Mouse (Mus musculus) left cerebral cortex, adult 6 months (tissue): ENCODE data around the gene Usp54. TPM values are rescaled to one million over a fixed set of nuclear protein-coding genes. Genes with fewer than 3 reads are reported as not detected.

ENCODE experiments used
- long read RNA-seq, 2 experiments: library from polyadenylated mRNA; unstranded; transcript quantifications; one replicate each; pipeline ENCODE4 v2.0.0; 2019 to 2020
- polyA plus RNA-seq: library from polyadenylated mRNA; unstranded; fragments of <200 nt; fragmentation: Nextera tagmentation; gene quantifications from 2 replicates; pipeline ENCODE4 v1.2.3, GENCODE M21; 2021

Usp54 gene
- 12.8 and 13.5 TPM in 2 replicates for polyA plus RNA-seq
- long read RNA-seq, experiment 1, full-length matches to known transcripts, result 1 of 27 reads
- long read RNA-seq, experiment 1, partial matches to known transcripts, result 14 of 27 reads
- long read RNA-seq, experiment 1, other reads (novel, unspliced or antisense), result 12 of 27 reads
- long read RNA-seq, experiment 2, partial matches to known transcripts, result 2 of 6 reads
- long read RNA-seq, experiment 2, other reads (novel, unspliced or antisense), result 4 of 6 reads

GRCm38 (mm10) chr14:20640644-20641437 lies at the start of gene Usp54:
Gene Usp54 (minus strand): TSS chr14:20641063.

GRCm38 (mm10) chr14:20674064-20674833 lies 33.4 kb upstream of the Usp54 start, which contains the start of gene Sec24c:
Gene Sec24c (plus strand): TSS chr14:20674308.

GRCm38 (mm10) chr14:20668154-20668810 lies 27.4 kb upstream of the Usp54 start, which contains the start of gene Synpo2l:
Gene Synpo2l (minus strand): TSS chr14:20668354.

GRCm38 (mm10) chr14:20656361-20656760 lies 15.5 kb upstream of the Usp54 start, which contains the start of gene Myoz1:
Gene Myoz1 (minus strand): TSS chr14:20656540.

GRCm38 (mm10) chr14:20546415-20546814 lies 94.4 kb downstream of the Usp54 start, which contains the start of gene Ppp3cb:
Gene Ppp3cb (minus strand): TSS chr14:20546573.

Other genes starting within 250 kb of the Usp54 start
- 83.7 and 104 TPM in 2 replicates for gene Mrps16, start 247.4 kb downstream of the Usp54 start, polyA plus RNA-seq
- gene Cfap70, start 188.8 kb downstream of the Usp54 start, polyA plus RNA-seq, result 0.93 and 1.6 TPM in 2 replicates
- 42.5 and 51.7 TPM in 2 replicates for gene Anxa7, start 160.9 kb downstream of the Usp54 start, polyA plus RNA-seq
- 0.11 TPM in 1 of 2 replicates, not detected in the other for gene Mss51, start 144.2 kb downstream of the Usp54 start, polyA plus RNA-seq
- gene Ppp3cb, start 94.5 kb downstream of the Usp54 start, polyA plus RNA-seq, result 32.3 and 37.2 TPM in 2 replicates
- gene Myoz1, start 15.5 kb upstream of the Usp54 start, polyA plus RNA-seq, result not detected in 2 replicates
- 0.05 and 0.09 TPM in 2 replicates for gene Synpo2l, start 27.3 kb upstream of the Usp54 start, polyA plus RNA-seq
- gene Sec24c, start 33.2 kb upstream of the Usp54 start, polyA plus RNA-seq, result 62.8 and 95.0 TPM in 2 replicates
- gene Fut11, start 53.9 kb upstream of the Usp54 start, polyA plus RNA-seq, result 11.0 and 12.2 TPM in 2 replicates
- gene Chchd1, start 61.9 kb upstream of the Usp54 start, polyA plus RNA-seq, result 222 and 224 TPM in 2 replicates
- 13.0 and 14.4 TPM in 2 replicates for gene Zswim8, start 66.5 kb upstream of the Usp54 start, polyA plus RNA-seq
- gene Ndst2, start 93.5 kb upstream of the Usp54 start, polyA plus RNA-seq, result 2.5 and 5.5 TPM in 2 replicates
- gene Camk2g, start 153.0 kb upstream of the Usp54 start, polyA plus RNA-seq, result 288 and 311 TPM in 2 replicates
- 1.4 and 1.5 TPM in 2 replicates for gene Plau, start 195.6 kb upstream of the Usp54 start, polyA plus RNA-seq